Mouse (Mus musculus) forebrain, embryonic 11.5 days (tissue): ENCODE measurements around the gene Ammecr1. TPM values are rescaled to one million over a fixed set of nuclear protein-coding genes. Genes with fewer than 3 reads are reported as not detected.

Source experiments
- ATAC-seq: fragments of 200-750 bp; cut with Nextera tagmentation; replicated peaks from 2 replicates; pipeline ENCODE4 v1.8.0; 2017; ENCODE audit warnings: moderate TSS enrichment; ENCODE audit not compliant: low FRiP score
- DNase-seq: peaks from one replicate; pipeline ENCODE4 v3.0.0-alpha.2; 2017; ENCODE audit warnings: low spot score
- H3K27ac ChIP-seq: fragments of 300-500 bp; sonication (generic); 2 replicates; pipeline ENCODE4 v1.5.1; 2014; ENCODE audit warnings: low read depth, low read length
- H3K27me3 ChIP-seq: fragments of 300-500 bp; sonication (generic); 2 replicates; pipeline ENCODE4 v1.6.1; 2014; ENCODE audit warnings: mild to moderate bottlenecking, low read length, mixed read lengths; ENCODE audit not compliant: control insufficient read depth, insufficient read depth
- H3K36me3 ChIP-seq: fragments of 300-500 bp; sonication (generic); 2 replicates; pipeline ENCODE4 v1.6.1; 2014; ENCODE audit warnings: mild to moderate bottlenecking, low read length, moderate library complexity, mixed read lengths; ENCODE audit not compliant: control insufficient read depth, insufficient read depth
- H3K4me1 ChIP-seq: fragments of 300-500 bp; sonication (generic); replicated peaks from 2 replicates; pipeline ENCODE4 v1.6.1; 2014; ENCODE audit warnings: low read length, mixed read lengths; ENCODE audit not compliant: control insufficient read depth, insufficient read depth
- H3K4me2 ChIP-seq: fragments of 300-500 bp; sonication (generic); 2 replicates; pipeline ENCODE4 v1.6.1; 2014; ENCODE audit warnings: low read depth, mild to moderate bottlenecking, low read length, moderate library complexity, mixed read lengths; ENCODE audit not compliant: severe bottlenecking
- H3K4me3 ChIP-seq: fragments of 300-500 bp; sonication (generic); 2 replicates; pipeline ENCODE4 v1.5.1; 2014; ENCODE audit warnings: low read depth, low read length
- H3K9ac ChIP-seq: fragments of 300-500 bp; sonication (generic); 2 replicates; pipeline ENCODE4 v1.6.1; 2014; ENCODE audit warnings: low read length
- H3K9me3 ChIP-seq: fragments of 300-500 bp; sonication (generic); 2 replicates; pipeline ENCODE4 v1.6.1; 2016; ENCODE audit warnings: low read length, mixed read lengths; ENCODE audit not compliant: control insufficient read depth
- WGBS: fragments of 180-500 bp; shearing (Covaris S2); extraction: QIAGEN DNeasy Blood & Tissue Kit; methylation state at CpG from one replicate; pipeline ENCODE4 v1.1.7; 2014; 5-methylcytosine and 5-hydroxymethylcytosine counted together
- polyA plus RNA-seq: library from polyadenylated mRNA; unstranded; fragments of >200 nt; fragmentation: Nextera tagmentation; extraction: Ambion mirVana; gene quantifications from 2 replicates; pipeline ENCODE4 v1.2.1, GENCODE M21; 2014

The Ammecr1 gene
- polyA plus RNA-seq: 11.9 and 13.7 TPM in 2 replicates

- Histone ChIP-seq H3K4me3 (peak within 1 kb of the TSS; percentile 64), H3K9ac (peak within 1 kb of the TSS; percentile 73), H3K36me3 (no peaks in the 10 kb centered on the region), H3K27ac (peak within 1 kb of the TSS; percentile 72), H3K4me1 (no peaks in the 10 kb centered on the region), H3K4me2 (peak within 1 kb of the TSS; percentile 51), H3K9me3 (no peaks in the 10 kb centered on the region), H3K27me3 (peaks cover 2% of the 10 kb centered on the region; the same call in 1 of the 2 replicates)
- DNase-seq: peak; percentile 86
- WGBS: 26% methylated on average over 73 of the region's 112 CpGs
- peak; percentile 90 for ATAC-seq
Measured at GRCm38 (mm10) chrX:142966008-142966966, at the start of gene Ammecr1. Gene Ammecr1, minus strand, starts transcription at chrX:142966728.

GRCm38 (mm10) chrX:143014118-143014517, 47.6 kb upstream of the Ammecr1 start:
- Histone ChIP-seq H3K4me3 (no peak overlapping the region), H3K4me2 (no peak overlapping the region), H3K27me3 (peaks cover 5% of the 10 kb centered on the region; the same call in 1 of the 2 replicates), H3K9ac (no peak overlapping the region), H3K4me1 (no peaks in the 10 kb centered on the region), H3K27ac (no peak overlapping the region), H3K36me3 (no peaks in the 10 kb centered on the region), H3K9me3 (no peaks in the 10 kb centered on the region)
- ATAC-seq (no peak), DNase-seq (no peak)
- 84% methylated on average over 3 of the region's 3 CpGs for WGBS

- 91% methylated on average over 3 of the region's 3 CpGs for WGBS
- Histone ChIP-seq H3K4me1 (no peaks in the 10 kb centered on the region), H3K27ac (no peak overlapping the region), H3K36me3 (no peaks in the 10 kb centered on the region), H3K27me3 (peaks cover 5% of the 10 kb centered on the region; the same call in 1 of the 2 replicates), H3K4me3 (no peak overlapping the region), H3K4me2 (no peak overlapping the region), H3K9me3 (no peaks in the 10 kb centered on the region), H3K9ac (no peak overlapping the region)
- DNase-seq: no peak
- ATAC-seq: no peak
Measured at GRCm38 (mm10) chrX:143012334-143012733, 45.8 kb upstream of the Ammecr1 start.

- no peak overlapping the region for H3K9ac ChIP-seq
- H3K9me3 ChIP-seq: no peaks in the 10 kb centered on the region
- no peak overlapping the region for H3K4me3 ChIP-seq
- WGBS: 80% methylated on average over 4 of the region's 4 CpGs
- no peak overlapping the region for H3K27ac ChIP-seq
- ATAC-seq: no peak
- no peaks in the 10 kb centered on the region for H3K4me1 ChIP-seq
- DNase-seq: no peak
- no peaks in the 10 kb centered on the region for H3K36me3 ChIP-seq
- H3K4me2 ChIP-seq: no peak overlapping the region
- peaks cover 5% of the 10 kb centered on the region; the same call in 1 of the 2 replicates for H3K27me3 ChIP-seq
Measured at GRCm38 (mm10) chrX:143011865-143012264, 45.3 kb upstream of the Ammecr1 start.

- H3K36me3 ChIP-seq: no peaks in the 10 kb centered on the region
- no peak overlapping the region for H3K4me2 ChIP-seq
- 89% methylated on average over 3 of the region's 3 CpGs for WGBS
- H3K4me3 ChIP-seq: no peak overlapping the region
- no peaks in the 10 kb centered on the region; the same call in 1 of the 2 replicates for H3K27me3 ChIP-seq
- no peak overlapping the region for H3K27ac ChIP-seq
- no peak for DNase-seq
- H3K9ac ChIP-seq: no peak overlapping the region
- H3K4me1 ChIP-seq: no peaks in the 10 kb centered on the region
- no peaks in the 10 kb centered on the region for H3K9me3 ChIP-seq
- ATAC-seq: no peak
Measured at GRCm38 (mm10) chrX:143004131-143004846, 37.8 kb upstream of the Ammecr1 start.

GRCm38 (mm10) chrX:142997214-142997613, 30.7 kb upstream of the Ammecr1 start:
- WGBS: 82% methylated on average over 1 of the region's 1 CpGs
- Histone ChIP-seq H3K4me1 (no peaks in the 10 kb centered on the region), H3K27me3 (no peaks in the 10 kb centered on the region), H3K4me2 (no peak overlapping the region), H3K4me3 (no peak overlapping the region), H3K9ac (no peak overlapping the region), H3K27ac (no peak overlapping the region), H3K36me3 (no peaks in the 10 kb centered on the region), H3K9me3 (no peaks in the 10 kb centered on the region)
- DNase-seq (no peak), ATAC-seq (no peak)

- DNase-seq (no peak), ATAC-seq (no peak)
- no peak overlapping the region for H3K4me2 ChIP-seq
- H3K4me3 ChIP-seq: no peak overlapping the region
- no peaks in the 10 kb centered on the region for H3K9me3 ChIP-seq
- H3K9ac ChIP-seq: no peak overlapping the region
- no peaks in the 10 kb centered on the region for H3K27me3 ChIP-seq
- H3K27ac ChIP-seq: no peak overlapping the region
- 42% methylated on average over 2 of the region's 2 CpGs for WGBS
- no peaks in the 10 kb centered on the region for H3K36me3 ChIP-seq
- H3K4me1 ChIP-seq: no peaks in the 10 kb centered on the region
Measured at GRCm38 (mm10) chrX:142994514-142994913, 28.0 kb upstream of the Ammecr1 start.

- ATAC-seq (no peak), DNase-seq (no peak)
- 93% methylated on average over 3 of the region's 3 CpGs for WGBS
- Histone ChIP-seq H3K9me3 (no peaks in the 10 kb centered on the region), H3K4me2 (no peak overlapping the region), H3K9ac (no peak overlapping the region), H3K27ac (no peak overlapping the region), H3K4me3 (no peak overlapping the region), H3K4me1 (no peaks in the 10 kb centered on the region), H3K27me3 (peaks cover 2% of the 10 kb centered on the region; the same call in 1 of the 2 replicates), H3K36me3 (no peaks in the 10 kb centered on the region)
Measured at GRCm38 (mm10) chrX:142984170-142984569, 17.6 kb upstream of the Ammecr1 start.
